Mouse (Mus musculus): ENCODE measurements around the gene Ttc9c. TPM values are rescaled to one million over a fixed set of nuclear protein-coding genes. Genes with fewer than 3 reads are reported as not detected.

The Ttc9c gene
- polyA plus RNA-seq (2014; fragmentation: Nextera tagmentation; extraction: Ambion mirVana): 38.4 and 40.8 TPM in 2 replicates

DNA sequence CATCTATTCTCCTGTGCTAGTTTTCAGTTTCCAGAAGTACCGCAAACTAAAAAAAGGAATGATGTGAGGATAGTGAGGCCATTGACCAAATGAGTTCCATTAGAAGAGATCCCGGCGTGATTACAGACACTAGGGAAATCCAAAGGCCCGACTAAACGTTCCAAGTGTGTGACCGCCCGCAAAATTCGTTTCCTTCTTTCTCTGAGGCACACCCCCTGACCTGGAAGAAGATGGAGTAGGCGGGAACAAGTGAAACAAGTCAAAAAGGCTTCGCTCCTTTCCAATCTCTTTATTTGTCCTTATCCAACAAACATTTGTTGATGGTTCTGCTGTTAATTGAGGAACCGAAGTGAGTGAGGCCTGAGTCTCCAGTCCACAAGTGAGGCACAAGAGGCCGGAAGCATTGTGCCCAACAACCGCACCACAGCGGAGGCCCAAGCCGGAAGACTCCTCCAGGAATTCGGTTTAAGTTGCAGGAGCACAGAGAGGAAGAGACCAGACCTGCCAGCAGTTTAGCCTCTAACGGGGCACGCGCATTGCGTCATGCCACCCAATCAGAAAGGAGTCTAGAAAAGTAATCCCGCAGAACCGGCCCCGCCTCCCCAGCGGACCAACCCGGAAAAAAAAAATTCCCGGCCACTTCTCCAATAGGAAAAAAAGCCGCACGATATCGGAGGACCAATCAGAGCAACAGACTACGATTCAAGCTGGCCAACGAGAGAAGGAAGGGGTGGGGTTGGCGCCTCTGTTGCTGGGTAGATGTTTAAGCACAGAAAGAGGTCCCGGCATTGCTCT lies at the start of gene Ttc9c:
TSS of gene Ttc9c (minus strand) at position 533 of the 795 bp plus-strand sequence.
- Histone ChIP-seq H3K36me3 (ENCODE audit: control insufficient read depth, insufficient read depth, low read length) (peaks cover 44% of the 10 kb centered on the region), H3K4me2 (ENCODE audit: low read depth, low read length) (peak within 1 kb of the TSS; percentile 92), H3K27ac (replicated peaks; ENCODE audit: low read depth, low read length) (peak within 1 kb of the TSS; percentile 99), H3K4me1 (ENCODE audit: control insufficient read depth, insufficient read depth, low read length) (peaks cover 26% of the 10 kb centered on the region), H3K9ac (ENCODE audit: low read depth, low read length) (peak within 1 kb of the TSS; percentile 96), H3K9me3 (ENCODE audit: control insufficient read depth, low read length) (no peaks in the 10 kb centered on the region), H3K4me3 (ENCODE audit: low read depth, low read length) (peak within 1 kb of the TSS; percentile 97), H3K27me3 (replicated peaks; ENCODE audit: control insufficient read depth, insufficient read depth, low read length) (no peaks in the 10 kb centered on the region)
- ATAC-seq (ENCODE audit: low read depth) (peak; percentile 93), DNase-seq (ENCODE audit: low spot score) (peak; percentile 100)
- WGBS: under 1% methylated on average over 33 of the region's 33 CpGs

DNA sequence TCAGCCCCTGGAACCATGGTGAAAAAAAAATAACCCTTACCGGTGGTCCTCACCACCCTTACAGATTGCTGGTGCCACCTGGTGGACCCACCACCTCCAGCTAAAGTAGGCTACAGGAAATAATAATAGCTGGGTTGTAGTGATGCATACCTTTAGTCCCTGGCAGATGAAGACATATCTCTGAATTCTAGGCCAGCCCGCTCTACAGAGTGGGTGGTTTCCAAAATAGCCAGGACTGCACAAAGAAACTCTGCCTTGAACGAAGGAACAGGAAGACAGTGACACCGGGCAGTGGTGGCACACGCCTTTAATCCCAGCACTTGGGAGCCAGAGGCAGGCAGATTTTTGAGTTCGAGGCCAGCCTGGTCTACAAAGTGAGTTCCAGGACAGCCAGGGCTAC lies 45.1 kb upstream of the Ttc9c start:
- Histone ChIP-seq H3K9me3 (ENCODE audit: control insufficient read depth, low read length) (no peaks in the 10 kb centered on the region), H3K4me2 (ENCODE audit: low read depth, low read length) (no peak overlapping the region), H3K27me3 (replicated peaks; ENCODE audit: control insufficient read depth, insufficient read depth, low read length) (no peaks in the 10 kb centered on the region), H3K36me3 (ENCODE audit: control insufficient read depth, insufficient read depth, low read length) (no peaks in the 10 kb centered on the region), H3K4me1 (ENCODE audit: control insufficient read depth, insufficient read depth, low read length) (no peaks in the 10 kb centered on the region), H3K4me3 (ENCODE audit: low read depth, low read length) (no peak overlapping the region), H3K27ac (replicated peaks; ENCODE audit: low read depth, low read length) (no peak overlapping the region), H3K9ac (ENCODE audit: low read depth, low read length) (no peak overlapping the region)
- ATAC-seq (ENCODE audit: low read depth) (no peak), DNase-seq (ENCODE audit: low spot score) (no peak)
- WGBS: 80% methylated on average over 6 of the region's 6 CpGs

DNA sequence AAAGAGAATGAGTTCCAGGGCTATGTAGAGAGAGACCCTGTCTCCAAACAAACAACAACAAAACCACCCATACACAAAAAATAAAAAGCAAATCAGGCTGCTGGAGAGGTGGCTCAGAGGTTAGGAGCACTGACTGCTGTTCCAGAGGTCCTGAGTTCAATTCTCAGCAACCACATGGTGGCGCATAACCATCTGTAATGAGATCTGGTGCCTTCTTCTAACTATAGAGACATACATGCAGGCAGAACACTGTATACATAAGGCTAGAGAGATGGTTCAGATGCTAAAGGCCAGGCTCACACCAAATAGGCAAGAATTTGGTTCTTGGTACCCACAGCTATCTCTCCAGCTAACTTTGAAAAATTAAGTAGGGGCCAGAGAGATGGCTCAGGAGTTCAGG lies 39.9 kb upstream of the Ttc9c start:
- H3K27ac ChIP-seq (replicated peaks; ENCODE audit: low read depth, low read length): no peak overlapping the region
- H3K4me1 ChIP-seq (ENCODE audit: control insufficient read depth, insufficient read depth, low read length): no peaks in the 10 kb centered on the region
- H3K4me3 ChIP-seq (ENCODE audit: low read depth, low read length): no peak overlapping the region
- 15% methylated on average over 1 of the region's 1 CpGs for WGBS
- H3K36me3 ChIP-seq (ENCODE audit: control insufficient read depth, insufficient read depth, low read length): no peaks in the 10 kb centered on the region
- no peaks in the 10 kb centered on the region for H3K9me3 ChIP-seq (ENCODE audit: control insufficient read depth, low read length)
- ATAC-seq (ENCODE audit: low read depth): no peak
- no peaks in the 10 kb centered on the region for H3K27me3 ChIP-seq (replicated peaks; ENCODE audit: control insufficient read depth, insufficient read depth, low read length)
- H3K9ac ChIP-seq (ENCODE audit: low read depth, low read length): no peak overlapping the region
- DNase-seq (ENCODE audit: low spot score): no peak
- no peak overlapping the region for H3K4me2 ChIP-seq (ENCODE audit: low read depth, low read length)

DNA sequence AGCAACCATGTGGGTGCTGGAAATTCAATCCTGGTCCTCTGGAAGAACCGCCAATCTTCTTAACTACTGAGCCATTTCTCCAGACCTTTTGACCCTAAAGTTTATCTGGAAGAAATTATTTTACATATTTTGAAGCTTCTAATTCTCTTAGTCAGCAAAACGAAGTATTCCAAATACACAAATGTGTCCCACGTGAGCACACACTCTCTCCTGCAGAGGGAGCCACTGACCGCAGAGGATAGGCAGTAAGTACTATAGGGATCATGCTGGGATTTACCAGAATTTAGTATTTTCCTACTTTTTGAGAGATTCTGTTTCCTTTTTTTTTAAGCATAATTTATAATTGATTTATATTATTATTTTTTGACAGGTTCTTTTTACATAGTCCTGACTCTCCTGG lies 38.6 kb upstream of the Ttc9c start:
- ATAC-seq (ENCODE audit: low read depth) (no peak), DNase-seq (ENCODE audit: low spot score) (peak; percentile 41)
- 43% methylated on average over 4 of the region's 4 CpGs for WGBS
- H3K27me3 ChIP-seq (replicated peaks; ENCODE audit: control insufficient read depth, insufficient read depth, low read length): no peaks in the 10 kb centered on the region
- no peak overlapping the region for H3K4me3 ChIP-seq (ENCODE audit: low read depth, low read length)
- no peak overlapping the region for H3K27ac ChIP-seq (replicated peaks; ENCODE audit: low read depth, low read length)
- H3K4me2 ChIP-seq (ENCODE audit: low read depth, low read length): no peak overlapping the region
- H3K9ac ChIP-seq (ENCODE audit: low read depth, low read length): no peak overlapping the region
- H3K36me3 ChIP-seq (ENCODE audit: control insufficient read depth, insufficient read depth, low read length): no peaks in the 10 kb centered on the region
- H3K9me3 ChIP-seq (ENCODE audit: control insufficient read depth, low read length): no peaks in the 10 kb centered on the region
- H3K4me1 ChIP-seq (ENCODE audit: control insufficient read depth, insufficient read depth, low read length): no peaks in the 10 kb centered on the region

DNA sequence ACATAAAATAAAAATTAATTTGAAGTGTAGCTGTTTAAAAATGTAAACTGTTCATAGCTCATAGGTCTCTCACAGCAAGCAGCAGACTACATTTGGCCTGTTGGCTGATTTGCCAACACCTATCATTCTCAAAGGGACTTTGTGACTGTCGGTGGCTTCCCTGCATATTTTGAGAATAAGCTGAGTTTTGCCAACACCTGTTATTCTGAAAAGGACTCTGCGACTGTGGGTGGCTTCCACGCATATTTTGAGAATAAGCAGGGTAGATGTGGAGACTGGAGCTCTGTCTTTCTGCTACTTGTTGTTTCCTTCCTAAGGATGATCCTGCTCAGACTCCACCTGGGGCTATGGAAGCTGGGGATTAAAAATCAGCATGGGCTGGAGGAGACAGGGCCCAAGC lies 34.0 kb upstream of the Ttc9c start:
- H3K4me1 ChIP-seq (ENCODE audit: control insufficient read depth, insufficient read depth, low read length): 0 out of 2 replicates have a peak, but pooled peaks cover 3% of the 10 kb centered on the region
- no peaks in the 10 kb centered on the region for H3K36me3 ChIP-seq (ENCODE audit: control insufficient read depth, insufficient read depth, low read length)
- no peak overlapping the region for H3K27ac ChIP-seq (replicated peaks; ENCODE audit: low read depth, low read length)
- no peak overlapping the region for H3K9ac ChIP-seq (ENCODE audit: low read depth, low read length)
- H3K4me2 ChIP-seq (ENCODE audit: low read depth, low read length): no peak overlapping the region
- ATAC-seq (ENCODE audit: low read depth) (no peak), DNase-seq (ENCODE audit: low spot score) (no peak)
- no peaks in the 10 kb centered on the region for H3K27me3 ChIP-seq (replicated peaks; ENCODE audit: control insufficient read depth, insufficient read depth, low read length)
- WGBS: 80% methylated on average over 3 of the region's 3 CpGs
- no peaks in the 10 kb centered on the region for H3K9me3 ChIP-seq (ENCODE audit: control insufficient read depth, low read length)
- no peak overlapping the region for H3K4me3 ChIP-seq (ENCODE audit: low read depth, low read length)

DNA sequence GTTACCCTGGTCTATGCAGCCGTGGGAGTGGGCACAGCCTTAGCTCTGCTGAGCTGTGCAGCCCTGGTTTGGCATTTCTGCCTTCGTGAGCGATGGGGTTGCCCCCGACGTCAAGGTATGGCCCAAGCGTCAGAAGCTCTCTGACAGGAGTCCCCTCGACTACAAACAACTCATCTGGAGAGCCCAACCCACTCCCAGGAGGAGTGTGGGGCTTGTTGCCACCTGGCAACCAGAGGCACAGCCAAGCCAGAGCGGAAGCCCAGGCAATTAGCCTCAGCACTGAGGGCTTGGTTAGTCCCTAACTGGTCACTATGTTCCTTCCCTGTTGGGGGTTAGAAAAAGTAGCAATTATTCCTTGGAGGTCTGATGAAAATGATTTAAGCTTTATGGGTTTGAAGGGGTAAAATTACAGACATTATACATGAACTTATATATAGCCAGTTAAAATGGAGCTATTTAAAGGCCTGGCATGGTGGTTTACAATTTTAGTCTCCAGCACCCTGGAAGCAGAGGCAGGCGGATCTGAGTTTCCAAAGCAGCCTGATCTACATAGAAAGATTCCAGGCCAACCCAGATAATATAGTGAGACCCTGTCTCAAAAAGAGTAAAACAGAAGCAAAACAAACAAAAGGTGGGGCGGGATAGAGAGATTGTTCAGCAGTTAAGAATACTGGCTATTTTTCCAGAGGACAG lies 33.2 kb upstream of the Ttc9c start:
- H3K4me1 ChIP-seq (ENCODE audit: control insufficient read depth, insufficient read depth, low read length): 0 out of 2 replicates have a peak, but pooled peaks cover 3% of the 10 kb centered on the region
- H3K36me3 ChIP-seq (ENCODE audit: control insufficient read depth, insufficient read depth, low read length): peaks cover 6% of the 10 kb centered on the region; the same call in 1 of the 2 replicates
- H3K27ac ChIP-seq (replicated peaks; ENCODE audit: low read depth, low read length): no peak overlapping the region
- 56% methylated on average over 10 of the region's 10 CpGs for WGBS
- H3K4me2 ChIP-seq (ENCODE audit: low read depth, low read length): no peak overlapping the region
- no peaks in the 10 kb centered on the region for H3K9me3 ChIP-seq (ENCODE audit: control insufficient read depth, low read length)
- no peaks in the 10 kb centered on the region for H3K27me3 ChIP-seq (replicated peaks; ENCODE audit: control insufficient read depth, insufficient read depth, low read length)
- H3K4me3 ChIP-seq (ENCODE audit: low read depth, low read length): no peak overlapping the region
- H3K9ac ChIP-seq (ENCODE audit: low read depth, low read length): no peak overlapping the region
- peak; percentile 31; the same call in 1 of the 2 replicates for ATAC-seq (ENCODE audit: low read depth)
- DNase-seq (ENCODE audit: low spot score): no peak

DNA sequence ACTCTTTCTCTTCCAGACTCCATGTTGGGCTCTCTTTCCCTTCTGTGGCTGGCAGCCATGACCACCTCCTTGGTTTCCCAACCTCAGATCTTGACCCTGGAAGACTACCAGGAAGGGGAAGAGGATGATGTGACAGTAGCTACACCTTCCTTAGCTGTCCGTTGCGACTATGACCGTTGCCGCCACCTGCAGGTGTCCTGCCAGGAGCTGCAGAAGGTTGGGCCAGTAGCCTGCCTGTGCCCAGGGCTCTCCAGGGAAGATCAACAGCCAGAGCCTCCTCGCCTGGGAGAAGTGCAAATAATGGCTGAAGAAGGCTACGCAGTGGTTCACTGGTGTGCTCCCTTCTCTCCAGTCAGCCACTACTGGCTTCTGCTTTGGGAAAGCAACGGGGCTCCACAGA lies 32.5 kb upstream of the Ttc9c start:
- Histone ChIP-seq H3K9ac (ENCODE audit: low read depth, low read length) (no peak overlapping the region), H3K27ac (replicated peaks; ENCODE audit: low read depth, low read length) (no peak overlapping the region), H3K4me1 (ENCODE audit: control insufficient read depth, insufficient read depth, low read length) (0 out of 2 replicates have a peak, but pooled peaks cover 3% of the 10 kb centered on the region), H3K4me2 (ENCODE audit: low read depth, low read length) (no peak overlapping the region), H3K9me3 (ENCODE audit: control insufficient read depth, low read length) (no peaks in the 10 kb centered on the region), H3K36me3 (ENCODE audit: control insufficient read depth, insufficient read depth, low read length) (peaks cover 13% of the 10 kb centered on the region; the same call in 1 of the 2 replicates), H3K27me3 (replicated peaks; ENCODE audit: control insufficient read depth, insufficient read depth, low read length) (no peaks in the 10 kb centered on the region), H3K4me3 (ENCODE audit: low read depth, low read length) (no peak overlapping the region)
- ATAC-seq (ENCODE audit: low read depth) (no peak), DNase-seq (ENCODE audit: low spot score) (no peak)
- 55% methylated on average over 7 of the region's 7 CpGs for WGBS

DNA sequence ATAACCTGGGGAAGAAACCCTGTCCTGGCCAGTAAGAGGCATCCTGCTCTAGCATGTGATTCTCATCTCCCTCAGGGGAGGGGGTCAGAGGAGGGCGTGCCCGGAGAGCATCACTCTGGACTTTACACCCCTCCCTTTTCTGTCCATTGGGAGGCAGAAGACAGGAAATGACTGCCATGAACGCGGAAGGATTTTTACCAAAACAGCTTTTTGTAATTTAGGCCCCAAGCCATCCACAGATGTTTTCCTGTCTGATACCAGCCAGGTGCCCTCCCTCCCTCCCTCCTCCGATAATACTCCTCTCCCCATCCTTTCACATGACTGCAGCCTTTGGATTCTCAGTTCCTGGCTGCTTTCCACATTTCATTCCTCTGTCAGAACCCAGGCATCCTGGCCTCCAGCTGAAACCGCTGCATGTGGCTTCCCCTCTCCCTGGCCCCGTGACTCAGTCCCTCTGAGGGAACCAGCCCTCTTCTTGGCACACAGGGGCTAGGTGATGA lies 31.3 kb upstream of the Ttc9c start, which contains the start of gene Lrrn4cl:
TSS of gene Lrrn4cl (plus strand) at position 367 of the 500 bp plus-strand sequence.
- Histone ChIP-seq H3K9me3 (ENCODE audit: control insufficient read depth, low read length) (no peaks in the 10 kb centered on the region), H3K27me3 (replicated peaks; ENCODE audit: control insufficient read depth, insufficient read depth, low read length) (no peaks in the 10 kb centered on the region), H3K36me3 (ENCODE audit: control insufficient read depth, insufficient read depth, low read length) (peaks cover 24% of the 10 kb centered on the region; the same call in 1 of the 2 replicates), H3K4me2 (ENCODE audit: low read depth, low read length) (peak within 1 kb of the TSS; percentile 28; the same call in 1 of the 2 replicates), H3K4me3 (ENCODE audit: low read depth, low read length) (no peak within 1 kb of the TSS), H3K27ac (replicated peaks; ENCODE audit: low read depth, low read length) (peak within 1 kb of the TSS; percentile 46), H3K9ac (ENCODE audit: low read depth, low read length) (peak within 1 kb of the TSS; percentile 37; the same call in 1 of the 2 replicates), H3K4me1 (ENCODE audit: control insufficient read depth, insufficient read depth, low read length) (0 out of 2 replicates have a peak, but pooled peaks cover 3% of the 10 kb centered on the region)
- peak; percentile 73; the same call in 1 of the 2 replicates for ATAC-seq (ENCODE audit: low read depth)
- DNase-seq (ENCODE audit: low spot score): peak; percentile 72
- 12% methylated on average over 7 of the region's 7 CpGs for WGBS
